Mouse (Mus musculus) neural tube, embryonic 10.5 days (tissue): ENCODE data around the gene Kmo.

ENCODE experiments used
- DNase-seq: peaks from one replicate; pipeline ENCODE4 v3.0.0-alpha.2; 2017; ENCODE audit warnings: low spot score; ENCODE audit errors: extremely low spot score

Kmo gene

GRCm38 (mm10) chr1:175631721-175632221, 11.6 kb downstream of the Kmo start:
- no peak for DNase-seq

- no peak for DNase-seq
Observed at GRCm38 (mm10) chr1:175632470-175632869, 12.3 kb downstream of the Kmo start.

GRCm38 (mm10) chr1:175637677-175638076, 17.5 kb downstream of the Kmo start:
- no peak for DNase-seq

DNA sequence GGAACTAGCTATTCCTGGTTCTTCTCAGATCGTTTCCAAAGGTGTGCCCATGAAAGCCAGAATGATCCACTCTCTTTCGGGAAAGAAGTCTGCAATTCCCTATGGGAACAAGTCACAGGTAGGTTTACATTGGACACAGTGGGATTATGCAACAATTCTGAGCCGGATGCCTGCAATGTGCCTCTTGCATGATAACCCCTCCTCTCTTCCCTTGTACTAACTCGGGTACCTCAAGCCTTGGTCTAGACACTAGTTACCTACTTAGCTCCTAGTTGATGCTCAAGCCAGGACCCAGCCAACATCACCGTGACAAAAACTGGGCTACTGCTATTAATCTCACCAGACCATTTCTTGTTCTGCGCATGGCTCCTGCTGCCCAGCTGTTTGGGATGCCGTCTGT, 18.9 kb downstream of the Kmo start:
- DNase-seq = no peak

DNA sequence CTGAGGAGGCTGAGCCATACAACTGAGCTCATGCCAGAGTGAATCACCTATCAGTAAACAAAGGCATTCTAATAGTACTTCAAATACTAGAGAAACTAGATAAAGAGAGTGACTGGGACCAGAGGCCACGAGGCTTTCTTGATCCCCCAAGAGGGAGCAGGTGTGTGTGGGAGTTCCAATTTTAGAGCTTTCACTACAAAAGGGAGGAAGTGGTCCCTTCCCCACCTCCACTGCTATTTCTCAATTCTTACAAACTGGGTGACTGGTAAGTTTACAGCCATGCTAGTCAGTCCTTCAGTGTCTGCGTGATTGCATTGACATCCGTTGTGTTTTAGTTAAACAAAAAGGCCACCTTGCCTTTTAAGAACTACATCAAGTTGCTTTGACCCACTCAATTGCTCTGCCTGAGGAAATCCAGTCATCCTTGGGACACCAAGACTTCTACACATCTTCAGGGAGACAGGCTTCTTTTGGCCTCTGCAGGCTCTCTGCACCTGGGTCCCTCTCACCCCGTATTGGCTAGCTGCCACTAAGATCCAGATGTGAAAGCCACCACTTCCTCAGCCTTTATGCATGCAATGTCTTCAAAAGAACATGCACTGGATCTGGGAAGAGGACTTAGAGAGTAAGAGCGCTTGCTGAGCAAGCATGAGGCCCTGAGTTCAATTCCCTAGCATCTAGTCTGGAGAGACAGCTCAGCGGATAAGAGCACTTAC, 20.4 kb downstream of the Kmo start:
- DNase-seq = no peak

DNA sequence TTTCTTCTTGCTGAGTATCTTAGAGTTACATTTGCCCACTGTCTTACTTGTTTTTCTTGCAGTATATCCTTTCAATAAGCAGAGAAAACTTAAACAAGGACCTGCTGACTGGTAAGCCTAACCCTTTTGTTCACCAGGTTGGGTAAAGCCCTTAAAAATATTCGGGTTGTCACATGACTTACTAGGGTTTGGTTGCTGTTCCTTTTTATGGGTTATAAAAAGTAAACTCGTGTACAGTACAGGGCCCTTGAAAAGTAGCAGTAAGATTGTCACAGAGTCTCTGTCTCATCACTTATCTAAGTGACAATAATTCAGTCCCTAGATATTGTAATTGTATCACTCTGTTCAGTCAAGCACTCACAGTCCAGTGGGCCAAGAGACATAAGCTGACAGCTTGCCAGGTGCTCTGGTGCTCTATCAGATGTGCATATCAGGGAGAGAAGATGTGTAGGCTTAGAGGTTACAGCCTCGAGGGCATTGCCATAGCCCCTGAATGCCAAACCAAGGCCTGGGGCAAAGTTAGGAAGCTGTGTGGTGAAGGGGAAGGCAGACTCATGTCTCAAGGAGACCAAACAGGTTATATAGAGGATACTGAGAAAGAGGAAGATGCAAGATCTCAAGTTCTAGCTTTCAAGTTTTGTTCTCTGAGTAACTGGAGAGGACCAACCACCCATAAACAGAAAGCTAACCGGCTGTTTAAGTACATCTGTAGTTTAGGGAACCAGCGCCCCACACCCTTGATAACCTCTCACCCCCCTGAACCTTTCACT, 23.5 kb downstream of the Kmo start:
- no peak for DNase-seq

DNA sequence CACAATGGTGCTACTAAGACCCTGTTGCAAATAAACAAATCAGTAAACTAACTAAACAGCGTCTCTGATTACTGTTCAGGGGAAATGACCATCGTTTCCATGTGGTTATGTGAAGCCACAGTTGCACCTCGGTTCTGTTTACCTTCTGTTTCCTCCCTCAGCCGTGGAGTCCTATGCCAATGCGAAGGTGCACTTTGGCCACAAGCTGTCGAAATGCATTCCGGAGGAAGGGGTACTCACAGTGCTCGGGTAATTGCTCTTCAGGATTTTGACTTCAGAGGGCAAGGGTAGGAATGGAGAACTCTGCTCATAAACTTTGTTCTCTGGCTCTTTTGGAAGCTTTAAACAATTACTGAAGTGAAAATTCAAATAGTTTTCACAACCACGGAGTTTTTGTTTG, 26.8 kb downstream of the Kmo start:
- no peak for DNase-seq

GRCm38 (mm10) chr1:175648615-175649014, 28.4 kb downstream of the Kmo start:
- DNase-seq = no peak

DNA sequence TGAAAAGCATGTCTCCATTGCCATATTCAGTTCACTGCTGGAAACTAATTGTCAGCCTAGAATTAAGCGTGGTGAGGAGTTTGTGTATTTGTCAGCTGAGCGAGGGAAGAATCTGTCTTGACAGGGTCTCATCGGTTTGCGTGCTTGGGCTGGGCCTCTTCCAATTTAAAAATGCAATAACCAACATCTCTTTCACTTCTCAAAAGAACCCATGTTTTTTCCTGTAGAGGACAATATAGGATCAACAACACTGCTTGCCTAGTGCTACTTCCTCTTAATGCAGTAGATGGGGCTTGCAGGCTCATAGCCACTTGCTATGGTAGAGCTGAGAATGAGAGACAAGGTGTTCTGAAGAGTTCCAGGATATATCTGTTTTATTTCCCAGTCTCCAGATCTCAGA, 39.7 kb downstream of the Kmo start:
- DNase-seq = no peak

DNA sequence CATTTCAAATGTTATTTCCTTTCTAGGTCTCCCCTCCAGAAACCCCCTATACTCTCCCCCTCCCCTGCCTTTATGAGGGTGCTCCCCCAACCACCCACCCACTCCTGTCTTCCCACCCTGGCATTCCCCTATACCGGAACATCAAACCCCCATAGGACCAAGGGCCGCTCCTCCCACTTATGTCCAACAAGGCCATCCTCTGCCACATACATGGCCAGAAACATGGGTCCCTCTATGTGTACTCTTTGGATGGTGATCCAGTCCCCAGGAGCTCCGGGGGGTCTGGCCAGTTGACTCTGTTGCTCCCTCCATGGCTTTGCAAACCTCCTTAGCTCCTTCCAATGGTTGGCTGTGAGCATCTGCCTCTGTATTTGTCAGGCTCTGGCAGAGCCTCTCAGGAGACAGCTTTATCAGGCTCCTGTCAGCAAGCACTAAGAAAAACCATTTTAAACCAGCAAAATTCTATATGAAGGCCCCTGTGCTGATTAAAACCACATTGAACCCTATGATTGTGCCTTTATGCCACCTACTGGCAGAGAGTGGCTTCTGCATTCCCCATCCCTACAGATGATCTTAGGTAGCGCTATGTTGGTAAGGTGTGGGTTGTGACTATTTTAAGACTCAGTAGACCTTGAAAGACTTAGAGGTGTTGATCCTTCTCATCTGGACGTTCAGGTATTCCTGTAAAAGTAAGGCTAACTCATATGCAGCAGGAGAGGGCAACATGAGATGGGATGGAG, 48.7 kb downstream of the Kmo start:
- no peak for DNase-seq

DNA sequence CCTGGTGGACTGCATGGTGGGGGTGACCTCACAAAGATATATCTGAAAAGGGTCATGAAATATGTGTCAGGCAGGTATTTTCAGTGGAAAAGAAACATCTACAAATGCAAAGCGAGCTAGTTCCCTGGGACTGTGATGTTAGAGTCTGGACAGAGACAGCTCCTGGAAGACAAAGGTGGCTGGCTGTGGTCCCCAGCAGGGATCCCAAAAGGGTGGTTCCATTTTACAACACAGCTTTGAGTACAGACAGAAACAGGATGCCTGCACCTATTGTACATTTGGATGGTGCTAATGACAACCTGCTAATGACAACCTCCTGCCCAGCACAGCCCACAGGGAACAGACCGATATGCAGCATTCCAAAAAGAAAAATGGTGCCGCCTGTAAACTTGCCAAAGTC, 49.3 kb downstream of the Kmo start:
- DNase-seq = no peak

DNA sequence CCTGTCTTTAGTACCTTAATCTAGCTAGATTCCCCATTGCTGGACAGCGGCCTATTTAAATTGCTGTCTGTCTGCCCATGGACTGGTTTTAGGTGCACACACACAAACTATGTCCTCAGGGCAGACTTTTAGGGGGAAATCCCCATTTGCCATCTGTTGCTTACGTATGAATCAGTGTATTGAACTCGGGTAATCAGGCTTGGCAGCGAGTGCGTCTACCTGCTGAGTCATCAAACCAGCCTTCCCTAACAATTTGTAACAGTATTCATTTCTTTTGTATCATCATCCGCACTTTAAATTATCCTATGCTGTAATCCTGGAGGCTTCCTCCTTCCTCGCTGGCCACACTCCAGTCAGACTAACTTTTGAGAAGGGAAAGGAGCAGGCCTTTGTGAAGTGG, 49.9 kb downstream of the Kmo start:
- no peak for DNase-seq

DNA sequence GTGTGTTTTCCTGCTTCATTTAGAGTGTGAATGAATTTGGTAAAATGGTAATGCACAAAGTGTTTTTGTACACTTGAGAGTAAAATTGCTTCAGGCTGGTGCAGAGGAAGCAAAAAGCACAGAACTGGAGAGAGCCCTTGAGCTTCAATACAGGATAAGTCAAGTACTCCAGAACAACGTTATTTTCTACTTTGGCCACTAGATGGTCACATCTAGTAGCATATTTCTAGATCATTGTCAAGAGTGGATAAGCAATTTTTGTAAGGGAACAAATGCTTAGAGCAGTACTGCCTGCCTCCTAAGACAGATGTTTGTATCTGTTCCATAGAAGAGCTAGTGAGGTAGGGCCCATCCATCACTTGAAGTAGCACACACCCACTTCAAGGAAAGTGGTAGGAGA, 51.4 kb downstream of the Kmo start:
- DNase-seq = no peak

- no peak for DNase-seq
Observed at GRCm38 (mm10) chr1:175673563-175674325, 53.6 kb downstream of the Kmo start.

- DNase-seq = no peak
Observed at GRCm38 (mm10) chr1:175675116-175675515, 54.9 kb downstream of the Kmo start.

DNA sequence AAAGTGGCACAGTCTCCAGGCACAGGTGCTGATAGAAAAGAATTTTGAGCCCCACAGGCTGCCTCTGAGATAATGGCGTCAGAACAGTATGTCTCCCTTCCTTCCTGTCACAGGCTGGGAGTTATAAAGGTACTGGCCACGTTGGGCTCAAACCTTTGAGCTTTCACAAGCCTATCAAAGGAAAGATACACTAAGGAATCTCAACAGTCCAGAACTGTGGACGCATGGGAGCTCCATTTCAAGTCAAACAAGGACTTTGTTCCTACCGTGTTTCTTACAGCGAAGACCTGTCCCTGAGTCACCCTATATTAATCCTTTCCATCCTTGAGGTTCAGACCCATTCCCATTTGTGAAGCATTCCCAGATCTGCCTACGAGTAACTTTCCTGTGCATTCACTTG, 57.3 kb downstream of the Kmo start:
- no peak for DNase-seq

- no peak for DNase-seq
Observed at GRCm38 (mm10) chr1:175680995-175681394, 60.8 kb downstream of the Kmo start.

DNA sequence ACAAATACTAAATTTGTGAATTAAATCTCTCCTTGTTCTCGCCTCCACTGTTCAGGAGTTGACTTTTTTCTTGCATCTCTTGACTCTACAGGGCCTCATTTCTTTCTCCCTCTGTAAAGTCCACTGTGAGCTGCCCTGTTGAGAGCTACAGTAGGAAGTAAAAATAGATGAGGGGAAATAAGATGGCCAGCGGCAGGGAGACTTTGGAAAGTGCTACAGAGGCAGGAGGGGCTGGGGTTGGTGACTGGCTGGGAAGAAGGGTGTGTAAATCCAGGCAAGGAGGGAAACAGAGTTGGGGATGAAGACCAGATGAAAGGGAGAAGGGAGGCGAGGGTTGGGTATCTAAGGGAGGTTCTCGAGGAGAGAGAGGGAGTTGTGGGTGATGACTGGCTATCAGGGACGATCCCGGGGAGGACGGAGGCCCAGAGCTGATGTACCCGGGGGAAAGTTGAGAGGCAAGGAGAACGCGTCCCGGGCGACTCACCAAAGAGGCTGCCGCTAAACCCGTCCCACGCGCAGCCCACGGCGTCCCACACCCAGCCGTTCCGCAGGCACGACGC, 71.6 kb downstream of the Kmo start:
- DNase-seq = no peak

DNA sequence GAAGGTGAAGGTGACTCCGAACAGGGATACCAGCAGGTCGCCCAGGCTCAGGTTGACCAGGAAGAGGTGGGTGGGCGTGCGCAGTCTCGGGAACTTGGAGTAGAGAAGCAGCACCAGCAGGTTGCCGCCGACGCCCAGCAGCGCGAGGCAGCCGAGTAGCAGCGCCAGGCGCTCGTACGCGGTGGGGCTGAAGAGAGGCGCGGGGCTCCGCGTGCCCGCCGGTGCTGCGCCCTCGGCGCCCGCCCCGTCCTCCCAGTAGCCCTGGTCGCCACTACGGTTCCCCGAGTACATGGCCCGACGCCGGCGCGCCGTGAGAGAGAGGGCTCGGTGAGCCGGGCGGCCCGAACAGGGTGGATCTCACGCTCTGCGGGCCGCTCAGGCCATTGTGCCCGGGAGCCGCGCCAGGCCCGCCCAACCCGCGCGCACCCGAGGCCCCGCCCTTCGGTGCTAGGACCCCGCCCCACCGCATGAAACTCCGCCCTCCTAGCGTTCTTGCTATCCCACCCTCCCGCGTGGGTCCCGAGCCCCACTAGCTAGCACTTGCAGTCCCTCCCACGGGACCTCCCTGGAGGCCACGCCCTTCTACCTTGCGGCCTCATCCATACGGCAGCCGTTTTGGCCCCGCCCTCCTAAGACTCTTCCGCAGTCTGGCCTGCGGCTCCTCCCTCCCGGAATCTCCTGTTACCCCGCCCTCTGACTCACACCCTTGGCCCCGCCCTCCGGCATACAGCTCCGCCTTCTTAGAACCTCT, 72.2 kb downstream of the Kmo start, which contains the start of the genes Opn3 and Chml:
Gene Opn3, minus strand, starts transcription at position 531 of the 751 bp plus-strand sequence.
Gene Chml, minus strand, starts transcription at position 656 of the 751 bp plus-strand sequence.
- DNase-seq = peak; percentile 96

- no peak for DNase-seq
Observed at GRCm38 (mm10) chr1:175692997-175693361, 72.8 kb downstream of the Kmo start.
